Mouse (Mus musculus): ENCODE measurements at regions not wholly inside any gene's neighbourhood (a gene's known extent, or its start where the extent isn't known, plus 50 kb on each side); places are given as distances from the start of the nearest gene placed in this dataset.
"Not testable (repeated sequence)": the region's sequence is repeated elsewhere in the genome, so short reads cannot be mapped to it uniquely, and the experiment has no call there.

- in situ Hi-C loops (cut with MboI, MseI) = no loop called here
Measured at GRCm38 (mm10) chr5:59831836-59832235, 1976.8 kb upstream of the G6pd2 start.

- in situ Hi-C loops (cut with MboI, MseI) = no loop called here
Measured at GRCm38 (mm10) chr5:59845745-59846144, 1962.9 kb upstream of the G6pd2 start.

GRCm38 (mm10) chr5:59847643-59848042, 1961.0 kb upstream of the G6pd2 start:
- in situ Hi-C loops (cut with MboI, MseI) = no loop called here

GRCm38 (mm10) chr5:59893952-59894724, 1914.5 kb upstream of the G6pd2 start:
- in situ Hi-C loops (cut with MboI, MseI) = no loop called here

GRCm38 (mm10) chr5:59921910-59922309, 1886.7 kb upstream of the G6pd2 start:
- in situ Hi-C loops (cut with MboI, MseI) = no loop called here

GRCm38 (mm10) chr5:59940861-59941260, 1867.8 kb upstream of the G6pd2 start:
- in situ Hi-C loops (cut with MboI, MseI) = no loop called here

GRCm38 (mm10) chr5:59945761-59946160, 1862.9 kb upstream of the G6pd2 start:
- in situ Hi-C loops (cut with MboI, MseI) = no loop called here

- in situ Hi-C loops (cut with MboI, MseI) = no loop called here
Measured at GRCm38 (mm10) chr5:59947831-59948568, 1860.6 kb upstream of the G6pd2 start.

GRCm38 (mm10) chr5:59956240-59956639, 1852.4 kb upstream of the G6pd2 start:
- in situ Hi-C loops (cut with MboI, MseI) = not testable (repeated sequence)

GRCm38 (mm10) chr5:59996698-59997097, 1811.9 kb upstream of the G6pd2 start:
- in situ Hi-C loops (cut with MboI, MseI) = no loop called here

GRCm38 (mm10) chr5:60042603-60043175, 1765.9 kb upstream of the G6pd2 start:
- in situ Hi-C loops (cut with MboI, MseI) = loop anchor here (25.0 kb wide), 1 partner anchor 345 kb away; no protein-coding TSS in a partner anchor

GRCm38 (mm10) chr5:60049053-60049452, 1759.6 kb upstream of the G6pd2 start:
- in situ Hi-C loops (cut with MboI, MseI) = loop anchor here (25.0 kb wide), 1 partner anchor 338 kb away; no protein-coding TSS in a partner anchor

- in situ Hi-C loops (cut with MboI, MseI) = no loop called here
Measured at GRCm38 (mm10) chr5:60061178-60061577, 1747.4 kb upstream of the G6pd2 start.
